Mouse (Mus musculus): ENCODE results near the gene Mthfd1l.
A peak's percentile ranks its signal among the peaks of the same experiment; 100 is the strongest.

- TF ChIP-seq POLR2A (IDR thresholded peaks at IDR 0.05; ENCODE audit: low read depth, low read length) = no peak
- TF ChIP-seq CTCF (conservative IDR thresholded peaks at IDR 0.05; ENCODE audit: insufficient read depth, insufficient read length, low read depth, low read length) = peak; percentile 85
Observed at GRCm38 (mm10) chr10:4041691-4042090, 68.8 kb downstream of the Mthfd1l start.

Measured in kidney, adult 2 months (tissue).